Mouse (Mus musculus) left cerebral cortex, adult 2 months (tissue): ENCODE measurements around the gene Zfp280d. TPM values are rescaled to one million over a fixed set of nuclear protein-coding genes. Genes with fewer than 3 reads are reported as not detected.

Experiments used
- DNase-seq, 2 experiments: peaks; one replicate each; pipeline ENCODE4 v3.0.0; 2021 to 2022; ENCODE audit warnings: low spot score in 2 of 2, mixed read lengths in 1 of 2; ENCODE audit errors: extremely low spot score in 1 of 2
- H3K27ac ChIP-seq: fragments of 200-600 bp; 2 replicates; pipeline ENCODE4 v1.8.1; 2022
- H3K4me3 ChIP-seq: fragments of 200-600 bp; 2 replicates; pipeline ENCODE4 v1.8.1; 2022
- CTCF ChIP-seq: fragments of 200-600 bp; IDR thresholded peaks from 2 replicates; pipeline ENCODE4 v1.8.1; 2022; ENCODE audit warnings: antibody characterized with exemption, mild to moderate bottlenecking, moderate library complexity
- intact Hi-C: fragments of 180-260 bp; cut with DNase I; formaldehyde crosslinking; loops from one replicate; pipeline ENCODE4 v1.15.1; 2025
- total RNA-seq, 2 experiments: library from RNA; stranded (reverse); gene quantifications; 2 replicates each; pipeline ENCODE4 v1.2.3; 2021

Gene Zfp280d
- total RNA-seq, 2 experiments from 2014 or later = 49.0 to 61.4 TPM

- Histone ChIP-seq H3K4me3 (no peak overlapping the region), H3K27ac (no peak overlapping the region)
- no peak for DNase-seq
- intact Hi-C loops = loop anchor here (5.0 kb wide), 2 partner anchors 144 to 574 kb away; no protein-coding TSS in a partner anchor
- TF ChIP-seq CTCF = no peak
Measured at GRCm38 (mm10) chr9:72405882-72406638, 131.4 kb downstream of the Zfp280d start.

GRCm38 (mm10) chr9:72408131-72408586, 133.5 kb downstream of the Zfp280d start:
- peak; percentile 76 to 83 for DNase-seq
- Histone ChIP-seq H3K4me3 (peak overlapping the region; percentile 34), H3K27ac (no peak overlapping the region)
- TF ChIP-seq CTCF = peak; percentile 98
- intact Hi-C loops = loop anchor here (2.0 to 5.0 kb wide), 3 partner anchors 146 to 761 kb away; no protein-coding TSS in a partner anchor

GRCm38 (mm10) chr9:72409381-72410225, 134.9 kb downstream of the Zfp280d start:
- Histone ChIP-seq H3K4me3 (no peak overlapping the region), H3K27ac (no peak overlapping the region)
- intact Hi-C loops = loop anchor here (2.0 to 5.0 kb wide), 3 partner anchors 147 to 763 kb away; no protein-coding TSS in a partner anchor
- no peak for TF ChIP-seq CTCF
- DNase-seq = no peak

- H3K4me3 ChIP-seq = no peak overlapping the region
- TF ChIP-seq CTCF = peak; percentile 52
- DNase-seq = no peak
- intact Hi-C loops = no loop called here
- H3K27ac ChIP-seq = no peak overlapping the region
Measured at GRCm38 (mm10) chr9:72411746-72412145, 137.1 kb downstream of the Zfp280d start.

Other genes with a start within 250 kb of the Zfp280d start
- gene Tcf12, start 163.0 kb upstream of the Zfp280d start, total RNA-seq = 10 to 100 TPM; 38.9 to 48.0 TPM
- 1 to 10 TPM in 1 of 2 experiments, under 1 TPM in 1; 0.59 to 1.1 TPM for gene Mns1, start 163.2 kb downstream of the Zfp280d start, total RNA-seq
- gene Tex9, start 217.4 kb downstream of the Zfp280d start, total RNA-seq = 10 to 100 TPM; 11.2 to 12.8 TPM